Mouse (Mus musculus) ES-E14 (cell line): ENCODE data around the gene Gm9774. TPM values are rescaled to one million over a fixed set of nuclear protein-coding genes. Genes with fewer than 3 reads are reported as not detected.

ENCODE experiments used
- DNase-seq: peaks from one replicate; pipeline ENCODE4 v3.0.0-alpha.2; 2013; ENCODE audit warnings: low read depth, low spot score
- H3K27ac ChIP-seq: 2 replicates; pipeline ENCODE4 v1.5.1; 2012; ENCODE audit warnings: low read depth, mild to moderate bottlenecking, low read length, moderate library complexity, mixed read lengths; ENCODE audit not compliant: poor library complexity, insufficient read depth, severe bottlenecking
- H3K36me3 ChIP-seq: 2 replicates; pipeline ENCODE4 v1.6.1; 2012; ENCODE audit warnings: mild to moderate bottlenecking, low read length, moderate library complexity, mixed read lengths; ENCODE audit not compliant: control insufficient read depth, poor library complexity, insufficient read depth, severe bottlenecking
- H3K4me1 ChIP-seq, 2 experiments: fragments of 150-350 bp in 1 of 2; sonication (generic) in 1 of 2; 2 replicates each; pipeline ENCODE4 v1.6.1; 2012; ENCODE audit warnings: low read length in 2 of 2, mild to moderate bottlenecking in 1 of 2, mixed read lengths in 1 of 2; ENCODE audit not compliant: control insufficient read depth in 2 of 2, insufficient read depth in 2 of 2, poor library complexity in 1 of 2
- H3K4me3 ChIP-seq, 2 experiments: fragments of 150-350 bp in 1 of 2; sonication (generic) in 1 of 2; 2 replicates each; pipeline ENCODE4 v1.5.1; 2012; ENCODE audit warnings: low read length in 2 of 2, low read depth in 1 of 2, mild to moderate bottlenecking in 1 of 2, mixed read lengths in 1 of 2; ENCODE audit not compliant: insufficient read depth in 1 of 2, poor library complexity in 1 of 2, severe bottlenecking in 1 of 2
- H3K9ac ChIP-seq: 2 replicates; pipeline ENCODE4 v1.6.1; 2012; ENCODE audit warnings: low read depth, mild to moderate bottlenecking, low read length, mixed read lengths; ENCODE audit not compliant: poor library complexity, insufficient read depth, severe bottlenecking
- H3K9me3 ChIP-seq: fragments of 150-350 bp; sonication (generic); 2 replicates; pipeline ENCODE4 v1.6.1; 2012; ENCODE audit warnings: low read depth, mild to moderate bottlenecking, low read length; ENCODE audit not compliant: control insufficient read depth, insufficient read depth
- CHD2 ChIP-seq: IDR thresholded peaks from 2 replicates; pipeline ENCODE4 v1.6.1; 2014; ENCODE audit warnings: mild to moderate bottlenecking, low read depth, low read length, inconsistent platforms
- HCFC1 ChIP-seq: IDR thresholded peaks from 2 replicates; pipeline ENCODE4 v1.6.1; 2012; ENCODE audit warnings: low read length, inconsistent platforms, borderline replicate concordance; ENCODE audit not compliant: insufficient read depth
- MAFK ChIP-seq: IDR thresholded peaks from 2 replicates; pipeline ENCODE4 v1.6.1; 2014; ENCODE audit warnings: mild to moderate bottlenecking, low read depth, low read length, inconsistent platforms; ENCODE audit not compliant: insufficient read depth
- ZC3H11A ChIP-seq: IDR thresholded peaks from 2 replicates; pipeline ENCODE4 v1.6.1; 2012; ENCODE audit warnings: low read depth, mild to moderate bottlenecking, inconsistent platforms, low read length, borderline replicate concordance
- ZNF384 ChIP-seq: IDR thresholded peaks from 2 replicates; pipeline ENCODE4 v1.6.1; 2012; ENCODE audit warnings: low read depth, low read length, inconsistent platforms
- in situ Hi-C, 2 experiments: fragments of 600-800 bp; cut with MboI; formaldehyde crosslinking; loops; one replicate each; pipeline ENCODE4 v1.15.1; 2025; ENCODE audit warnings: low sequenced_read_pairs in 2 of 2, inconsistent platforms in 1 of 2; ENCODE audit not compliant: unreplicated experiment in 2 of 2
- total RNA-seq: library from RNA; depleted of rRNA; stranded (reverse); fragments of 300-350 nt; gene quantifications from 2 replicates; pipeline ENCODE4 v1.2.3, GENCODE M21; 2012

Gm9774 gene
- total RNA-seq, 1 experiment, result 16.7 TPM

- in situ Hi-C loops, result no loop called here
- TF ChIP-seq MAFK, result no peak
- TF ChIP-seq ZC3H11A, result no peak
- TF ChIP-seq ZNF384, result no peak
- TF ChIP-seq CHD2, result no peak
- no peak for TF ChIP-seq HCFC1
- no peak overlapping the region for H3K9ac ChIP-seq
Measured at GRCm38 (mm10) chr3:92455151-92455550, 25.9 kb upstream of the Gm9774 start.

GRCm38 (mm10) chr3:92440177-92440576 is 11.0 kb upstream of the Gm9774 start:
- in situ Hi-C loops, result no loop called here
- H3K27ac ChIP-seq, result no peak overlapping the region
- H3K4me1 ChIP-seq, result no peaks in the 10 kb centered on the region
- TF ChIP-seq HCFC1, result no peak
- no peak for TF ChIP-seq ZC3H11A
- TF ChIP-seq CHD2, result no peak
- no peak for TF ChIP-seq ZNF384
- no peak for TF ChIP-seq MAFK
- no peak for DNase-seq
- no peak overlapping the region for H3K4me3 ChIP-seq
- H3K36me3 ChIP-seq, result no peaks in the 10 kb centered on the region
- no peak overlapping the region for H3K9ac ChIP-seq
- no peaks in the 10 kb centered on the region for H3K9me3 ChIP-seq

More at GRCm38 (mm10) chr3:92455151-92455550, 25.9 kb upstream of the Gm9774 start:
- Histone ChIP-seq H3K27ac (no peak overlapping the region), H3K36me3 (no peaks in the 10 kb centered on the region), H3K4me3 (no peak overlapping the region), H3K4me1 (no peaks in the 10 kb centered on the region), H3K9me3 (no peaks in the 10 kb centered on the region)
- DNase-seq, result no peak

- Histone ChIP-seq H3K9me3 (no peaks in the 10 kb centered on the region), H3K4me1 (no peaks in the 10 kb centered on the region), H3K27ac (no peak within 1 kb of the TSS), H3K36me3 (no peaks in the 10 kb centered on the region), H3K4me3 (no peak within 1 kb of the TSS), H3K9ac (no peak within 1 kb of the TSS)
- TF ChIP-seq HCFC1 (no peak), ZC3H11A (no peak), CHD2 (no peak), MAFK (no peak), ZNF384 (no peak)
- DNase-seq, result no peak
- in situ Hi-C loops, result no loop called here
Measured at GRCm38 (mm10) chr3:92438689-92439088, 9.5 kb upstream of the Gm9774 start, which contains the start of gene Sprr1b. Gene Sprr1b (minus strand): TSS chr3:92438789.

- DNase-seq, result no peak
- TF ChIP-seq HCFC1, result no peak
- no peak for TF ChIP-seq ZNF384
- no peak for TF ChIP-seq ZC3H11A
- TF ChIP-seq CHD2, result no peak
- no peak for TF ChIP-seq MAFK
Measured at GRCm38 (mm10) chr3:92432282-92432681, 3.1 kb upstream of the Gm9774 start, which contains the start of gene Sprr2k. Gene Sprr2k (plus strand): TSS chr3:92432582.

GRCm38 (mm10) chr3:92417782-92418181 is 11.4 kb downstream of the Gm9774 start, which contains the start of gene Sprr2j-ps:
Gene Sprr2j-ps (plus strand): TSS chr3:92418082.
- in situ Hi-C loops, result no loop called here
- no peak for DNase-seq
- TF ChIP-seq HCFC1 (no peak), MAFK (no peak), ZNF384 (no peak), ZC3H11A (no peak), CHD2 (no peak)

More at GRCm38 (mm10) chr3:92432282-92432681, 3.1 kb upstream of the Gm9774 start, which contains the start of gene Sprr2k:
- H3K9ac ChIP-seq, result no peak within 1 kb of the TSS
- no peaks in the 10 kb centered on the region for H3K9me3 ChIP-seq
- in situ Hi-C loops, result no loop called here
- H3K4me1 ChIP-seq, result no peaks in the 10 kb centered on the region
- H3K4me3 ChIP-seq, result no peak within 1 kb of the TSS
- no peak within 1 kb of the TSS for H3K27ac ChIP-seq
- no peaks in the 10 kb centered on the region for H3K36me3 ChIP-seq

More at GRCm38 (mm10) chr3:92417782-92418181, 11.4 kb downstream of the Gm9774 start, which contains the start of gene Sprr2j-ps:
- H3K27ac ChIP-seq, result no peak within 1 kb of the TSS
- H3K4me1 ChIP-seq, result no peaks in the 10 kb centered on the region
- H3K9me3 ChIP-seq, result no peaks in the 10 kb centered on the region
- no peak within 1 kb of the TSS for H3K9ac ChIP-seq
- H3K36me3 ChIP-seq, result no peaks in the 10 kb centered on the region
- no peak within 1 kb of the TSS for H3K4me3 ChIP-seq
